Mouse (Mus musculus) intestine, embryonic 14.5 days (tissue): ENCODE results near the gene Tor4a. TPM values are rescaled to one million over a fixed set of nuclear protein-coding genes. Genes with fewer than 3 reads are reported as not detected.

ENCODE experiments used
- ATAC-seq: fragments of 200-750 bp; cut with Nextera tagmentation; replicated peaks from 2 replicates; pipeline ENCODE4 v1.8.0; 2017; ENCODE audit warnings: low read depth, moderate number of reproducible peaks, moderate TSS enrichment, moderate library complexity; ENCODE audit not compliant: low FRiP score, low TSS enrichment
- DNase-seq: peaks from one replicate; pipeline ENCODE4 v3.0.0-alpha.2; 2018; ENCODE audit warnings: low spot score
- H3K27ac ChIP-seq: fragments of 300-500 bp; sonication (generic); 2 replicates; pipeline ENCODE4 v1.5.1; 2014; ENCODE audit warnings: low read depth, mild to moderate bottlenecking, control low read depth
- H3K27me3 ChIP-seq: fragments of 300-500 bp; sonication (generic); replicated peaks from 2 replicates; pipeline ENCODE4 v1.6.1; 2014; ENCODE audit warnings: low read length, control low read depth; ENCODE audit not compliant: control insufficient read depth, insufficient read depth
- H3K36me3 ChIP-seq: fragments of 300-500 bp; sonication (generic); 2 replicates; pipeline ENCODE4 v1.6.1; 2014; ENCODE audit warnings: low read length, control low read depth; ENCODE audit not compliant: control insufficient read depth, insufficient read depth
- H3K4me1 ChIP-seq: fragments of 300-500 bp; sonication (generic); replicated peaks from 2 replicates; pipeline ENCODE4 v1.6.1; 2014; ENCODE audit warnings: low read length, control low read depth, mixed read lengths; ENCODE audit not compliant: control insufficient read depth, insufficient read depth
- H3K4me2 ChIP-seq: fragments of 300-500 bp; sonication (generic); 2 replicates; pipeline ENCODE4 v1.6.1; 2014; ENCODE audit warnings: low read length
- H3K4me3 ChIP-seq: fragments of 300-500 bp; sonication (generic); 2 replicates; pipeline ENCODE4 v1.5.1; 2014; ENCODE audit warnings: low read depth, low read length, control low read depth, mixed read lengths
- H3K9ac ChIP-seq: fragments of 300-500 bp; sonication (generic); 2 replicates; pipeline ENCODE4 v1.6.1; 2014; ENCODE audit warnings: mild to moderate bottlenecking, low read length
- H3K9me3 ChIP-seq: fragments of 300-500 bp; sonication (generic); 2 replicates; pipeline ENCODE4 v1.6.1; 2016; ENCODE audit warnings: low read length, control low read depth; ENCODE audit not compliant: control insufficient read depth
- WGBS: fragments of 180-500 bp; shearing (Covaris S2); extraction: QIAGEN DNeasy Blood & Tissue Kit; methylation state at CpG from one replicate; pipeline ENCODE4 v1.1.7; 2014; 5-methylcytosine and 5-hydroxymethylcytosine counted together
- polyA plus RNA-seq: library from polyadenylated mRNA; unstranded; fragments of >200 nt; fragmentation: Nextera tagmentation; extraction: Ambion mirVana; gene quantifications from 2 replicates; pipeline ENCODE4 v1.2.1, GENCODE M21; 2014

Gene Tor4a
- polyA plus RNA-seq, 1 experiment from 2014 or later, result 18.1 TPM

DNA sequence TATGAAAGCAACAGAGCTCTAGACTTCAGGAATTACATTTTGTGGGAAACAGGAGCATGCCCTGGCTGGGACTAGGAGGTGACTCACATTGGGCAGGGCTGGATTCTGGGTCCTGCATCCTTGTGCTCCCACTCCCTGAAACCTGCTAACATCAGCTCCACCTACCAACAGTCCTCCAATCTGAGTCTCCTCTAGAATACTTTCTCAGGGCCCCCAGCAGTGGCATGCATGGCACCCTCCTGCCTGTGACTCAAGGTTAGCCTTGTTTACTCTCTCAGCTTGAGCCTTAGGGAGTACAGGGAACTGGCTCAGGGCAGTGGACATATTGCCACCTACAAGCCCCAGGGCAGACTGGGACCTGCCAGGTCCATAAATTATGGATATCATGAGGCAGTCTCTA, 41.4 kb upstream of the Tor4a start:
- Histone ChIP-seq H3K4me3 (no peak overlapping the region), H3K4me2 (no peak overlapping the region), H3K27ac (no peak overlapping the region), H3K27me3 (peaks cover 21% of the 10 kb centered on the region), H3K4me1 (peaks cover 6% of the 10 kb centered on the region; the same call in 1 of the 2 replicates), H3K9ac (no peak overlapping the region), H3K9me3 (no peaks in the 10 kb centered on the region), H3K36me3 (no peaks in the 10 kb centered on the region)
- ATAC-seq, result no peak
- no peak for DNase-seq

GRCm38 (mm10) chr2:25237522-25237921, 40.8 kb upstream of the Tor4a start:
- Histone ChIP-seq H3K9me3 (no peaks in the 10 kb centered on the region), H3K27ac (no peak overlapping the region), H3K4me3 (no peak overlapping the region), H3K9ac (no peak overlapping the region), H3K36me3 (no peaks in the 10 kb centered on the region), H3K4me2 (no peak overlapping the region), H3K27me3 (peaks cover 16% of the 10 kb centered on the region), H3K4me1 (peaks cover 6% of the 10 kb centered on the region; the same call in 1 of the 2 replicates)
- 56% methylated on average over 4 of the region's 4 CpGs for WGBS
- DNase-seq, result no peak
- ATAC-seq, result no peak

DNA sequence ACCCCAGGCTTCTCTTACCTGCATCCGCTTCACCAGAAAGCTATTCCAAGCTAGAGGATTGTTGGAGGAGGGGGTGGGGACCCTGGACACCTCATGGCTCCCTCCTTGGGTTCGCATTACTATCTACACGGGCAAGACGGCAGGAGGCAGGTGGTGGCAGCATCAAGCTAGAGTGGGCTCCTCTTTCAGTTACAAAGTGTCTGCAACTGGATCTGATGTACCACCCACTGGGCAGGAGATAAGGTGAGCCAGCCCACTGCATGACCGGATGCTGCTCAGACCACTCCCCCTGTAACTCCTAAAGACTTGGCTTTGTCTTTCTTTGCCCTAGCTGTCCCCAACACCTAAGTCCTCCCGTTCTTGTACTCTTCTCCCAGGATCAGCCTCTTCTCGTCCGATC, 39.9 kb upstream of the Tor4a start, which contains the start of gene Rnf224:
Rnf224 (minus strand) TSS at position 174 of the 400 bp plus-strand sequence.
- H3K27ac ChIP-seq, result no peak within 1 kb of the TSS
- no peak for ATAC-seq
- peaks cover 6% of the 10 kb centered on the region; the same call in 1 of the 2 replicates for H3K4me1 ChIP-seq
- H3K9me3 ChIP-seq, result no peaks in the 10 kb centered on the region
- H3K27me3 ChIP-seq, result peaks cover 7% of the 10 kb centered on the region
- DNase-seq, result no peak
- H3K36me3 ChIP-seq, result no peaks in the 10 kb centered on the region
- H3K4me2 ChIP-seq, result no peak within 1 kb of the TSS
- no peak within 1 kb of the TSS for H3K9ac ChIP-seq
- no peak within 1 kb of the TSS for H3K4me3 ChIP-seq
- WGBS, result 31% methylated on average over 8 of the region's 8 CpGs

- no peak overlapping the region for H3K27ac ChIP-seq
- H3K27me3 ChIP-seq, result no peaks in the 10 kb centered on the region
- no peak overlapping the region for H3K4me2 ChIP-seq
- no peak for ATAC-seq
- no peak for DNase-seq
- H3K9ac ChIP-seq, result no peak overlapping the region
- no peaks in the 10 kb centered on the region for H3K36me3 ChIP-seq
- H3K4me3 ChIP-seq, result no peak overlapping the region
- H3K4me1 ChIP-seq, result no peaks in the 10 kb centered on the region
- no peaks in the 10 kb centered on the region for H3K9me3 ChIP-seq
- WGBS, result 57% methylated on average over 5 of the region's 5 CpGs
Observed at GRCm38 (mm10) chr2:25234551-25235220, 38.0 kb upstream of the Tor4a start.

DNA sequence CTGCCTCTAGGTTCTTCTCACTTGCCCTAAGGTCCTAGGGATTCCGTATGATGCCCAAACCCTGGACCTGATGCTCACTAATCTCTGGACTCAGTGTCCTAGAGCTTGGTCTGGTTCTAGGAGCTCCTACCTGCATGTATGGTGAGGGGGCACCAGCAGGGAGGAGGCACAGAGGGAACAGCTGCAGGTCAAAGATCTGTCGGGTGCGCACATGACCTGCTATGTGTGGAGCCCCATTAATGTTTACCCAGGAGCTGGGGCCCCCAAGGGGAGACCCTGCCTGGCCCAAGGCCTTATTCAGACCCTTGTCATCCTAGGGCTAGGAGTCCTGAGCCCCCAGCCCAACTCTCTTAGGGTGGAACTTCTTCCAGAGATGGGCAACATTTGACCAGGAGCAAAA, 37.4 kb upstream of the Tor4a start, which contains the start of gene Slc34a3:
Slc34a3 (minus strand) TSS at position 315 of the 400 bp plus-strand sequence.
- no peak for DNase-seq
- no peaks in the 10 kb centered on the region for H3K27me3 ChIP-seq
- H3K27ac ChIP-seq, result no peak within 1 kb of the TSS
- ATAC-seq, result no peak; the same call in 1 of the 2 replicates
- H3K4me3 ChIP-seq, result no peak within 1 kb of the TSS
- no peak within 1 kb of the TSS for H3K4me2 ChIP-seq
- H3K9ac ChIP-seq, result no peak within 1 kb of the TSS
- no peaks in the 10 kb centered on the region for H3K4me1 ChIP-seq
- H3K9me3 ChIP-seq, result no peaks in the 10 kb centered on the region
- no peaks in the 10 kb centered on the region for H3K36me3 ChIP-seq
- WGBS, result 65% methylated on average over 3 of the region's 3 CpGs

- H3K9ac ChIP-seq, result no peak overlapping the region
- 73% methylated on average over 4 of the region's 4 CpGs for WGBS
- ATAC-seq, result no peak
- H3K4me1 ChIP-seq, result no peaks in the 10 kb centered on the region
- no peak overlapping the region for H3K4me2 ChIP-seq
- H3K27ac ChIP-seq, result no peak overlapping the region
- H3K9me3 ChIP-seq, result no peaks in the 10 kb centered on the region
- no peaks in the 10 kb centered on the region for H3K36me3 ChIP-seq
- no peak overlapping the region for H3K4me3 ChIP-seq
- H3K27me3 ChIP-seq, result no peaks in the 10 kb centered on the region
- DNase-seq, result no peak
Observed at GRCm38 (mm10) chr2:25233421-25233820, 36.7 kb upstream of the Tor4a start.

- ATAC-seq (no peak), DNase-seq (no peak)
- 60% methylated on average over 12 of the region's 12 CpGs for WGBS
- no peaks in the 10 kb centered on the region for H3K27me3 ChIP-seq
- no peaks in the 10 kb centered on the region for H3K4me1 ChIP-seq
- no peak overlapping the region for H3K9ac ChIP-seq
- no peak overlapping the region for H3K27ac ChIP-seq
- H3K36me3 ChIP-seq, result no peaks in the 10 kb centered on the region
- no peak overlapping the region for H3K4me3 ChIP-seq
- no peaks in the 10 kb centered on the region for H3K9me3 ChIP-seq
- no peak overlapping the region for H3K4me2 ChIP-seq
Observed at GRCm38 (mm10) chr2:25231038-25231437, 34.4 kb upstream of the Tor4a start.

GRCm38 (mm10) chr2:25230581-25230980, 33.9 kb upstream of the Tor4a start:
- H3K4me3 ChIP-seq, result no peak overlapping the region

GRCm38 (mm10) chr2:25229582-25229981, 32.9 kb upstream of the Tor4a start:
- Histone ChIP-seq H3K4me2 (no peak overlapping the region), H3K27me3 (no peaks in the 10 kb centered on the region), H3K4me1 (0 out of 2 replicates have a peak, but pooled peaks cover 4% of the 10 kb centered on the region), H3K36me3 (no peaks in the 10 kb centered on the region), H3K27ac (no peak overlapping the region), H3K9ac (no peak overlapping the region), H3K4me3 (no peak overlapping the region), H3K9me3 (no peaks in the 10 kb centered on the region)
- 82% methylated on average over 5 of the region's 5 CpGs for WGBS
- no peak for ATAC-seq
- no peak for DNase-seq

More at GRCm38 (mm10) chr2:25230581-25230980, 33.9 kb upstream of the Tor4a start:
- WGBS, result 90% methylated on average over 7 of the region's 7 CpGs
- no peaks in the 10 kb centered on the region for H3K9me3 ChIP-seq
- no peak overlapping the region for H3K9ac ChIP-seq
- H3K4me1 ChIP-seq, result 0 out of 2 replicates have a peak, but pooled peaks cover 2% of the 10 kb centered on the region
- no peak overlapping the region for H3K27ac ChIP-seq
- H3K4me2 ChIP-seq, result no peak overlapping the region
- H3K27me3 ChIP-seq, result no peaks in the 10 kb centered on the region
- no peaks in the 10 kb centered on the region for H3K36me3 ChIP-seq
- no peak for DNase-seq
- no peak for ATAC-seq
